Mouse (Mus musculus): ENCODE results near the gene Nrcam. TPM values are rescaled to one million over a fixed set of nuclear protein-coding genes. Genes with fewer than 3 reads are reported as not detected.

The Nrcam gene
- polyA plus RNA-seq, 1 experiment from 2014 or later, result 1.1 TPM

GRCm38 (mm10) chr12:44479260-44480030, 150.8 kb downstream of the Nrcam start:
- H3K4me3 ChIP-seq (ENCODE audit: low read depth, low read length), result no peak overlapping the region
- H3K27me3 ChIP-seq (replicated peaks; ENCODE audit: control insufficient read depth, insufficient read depth, low read length), result no peaks in the 10 kb centered on the region
- WGBS, result 82% methylated on average over 6 of the region's 6 CpGs
- H3K4me1 ChIP-seq (replicated peaks; ENCODE audit: control insufficient read depth, insufficient read depth, low read length), result no peaks in the 10 kb centered on the region
- H3K9me3 ChIP-seq (ENCODE audit: control insufficient read depth), result no peaks in the 10 kb centered on the region
- no peak for TF ChIP-seq CTCF (IDR thresholded peaks at IDR 0.05; ENCODE audit: low read depth)
- no peak overlapping the region for H3K9ac ChIP-seq (ENCODE audit: low read depth, low read length)
- H3K4me2 ChIP-seq (replicated peaks; ENCODE audit: low read depth), result no peak overlapping the region
- no peak overlapping the region for H3K27ac ChIP-seq (ENCODE audit: low read depth, low read length)
- no peaks in the 10 kb centered on the region for H3K36me3 ChIP-seq (ENCODE audit: control insufficient read depth, insufficient read depth)
- ATAC-seq, result no peak

- H3K36me3 ChIP-seq (ENCODE audit: control insufficient read depth, insufficient read depth), result no peaks in the 10 kb centered on the region
- H3K4me3 ChIP-seq (ENCODE audit: low read depth, low read length), result no peak overlapping the region
- no peaks in the 10 kb centered on the region for H3K4me1 ChIP-seq (replicated peaks; ENCODE audit: control insufficient read depth, insufficient read depth, low read length)
- H3K9ac ChIP-seq (ENCODE audit: low read depth, low read length), result no peak overlapping the region
- H3K9me3 ChIP-seq (ENCODE audit: control insufficient read depth), result no peaks in the 10 kb centered on the region
- no peak overlapping the region for H3K27ac ChIP-seq (ENCODE audit: low read depth, low read length)
- no peak for ATAC-seq
- H3K4me2 ChIP-seq (replicated peaks; ENCODE audit: low read depth), result no peak overlapping the region
- WGBS, result 82% methylated on average over 2 of the region's 2 CpGs
- TF ChIP-seq CTCF (IDR thresholded peaks at IDR 0.05; ENCODE audit: low read depth), result no peak
- no peaks in the 10 kb centered on the region for H3K27me3 ChIP-seq (replicated peaks; ENCODE audit: control insufficient read depth, insufficient read depth, low read length)
Observed at GRCm38 (mm10) chr12:44480031-44480419, 151.3 kb downstream of the Nrcam start.

- Histone ChIP-seq H3K4me2 (replicated peaks; ENCODE audit: low read depth) (no peak overlapping the region), H3K36me3 (ENCODE audit: control insufficient read depth, insufficient read depth) (no peaks in the 10 kb centered on the region), H3K27me3 (replicated peaks; ENCODE audit: control insufficient read depth, insufficient read depth, low read length) (no peaks in the 10 kb centered on the region), H3K4me1 (replicated peaks; ENCODE audit: control insufficient read depth, insufficient read depth, low read length) (no peaks in the 10 kb centered on the region), H3K9ac (ENCODE audit: low read depth, low read length) (no peak overlapping the region), H3K27ac (ENCODE audit: low read depth, low read length) (no peak overlapping the region), H3K4me3 (ENCODE audit: low read depth, low read length) (no peak overlapping the region), H3K9me3 (ENCODE audit: control insufficient read depth) (no peaks in the 10 kb centered on the region)
- no peak for TF ChIP-seq CTCF (IDR thresholded peaks at IDR 0.05; ENCODE audit: low read depth)
- WGBS, result 66% methylated on average over 3 of the region's 3 CpGs
- ATAC-seq, result no peak
Observed at GRCm38 (mm10) chr12:44481415-44481814, 152.7 kb downstream of the Nrcam start.

GRCm38 (mm10) chr12:44492759-44493479, 164.2 kb downstream of the Nrcam start:
- WGBS, result 72% methylated on average over 5 of the region's 5 CpGs
- no peak for TF ChIP-seq CTCF (IDR thresholded peaks at IDR 0.05; ENCODE audit: low read depth)
- Histone ChIP-seq H3K4me2 (replicated peaks; ENCODE audit: low read depth) (no peak overlapping the region), H3K36me3 (ENCODE audit: control insufficient read depth, insufficient read depth) (no peaks in the 10 kb centered on the region), H3K4me1 (replicated peaks; ENCODE audit: control insufficient read depth, insufficient read depth, low read length) (no peaks in the 10 kb centered on the region), H3K27ac (ENCODE audit: low read depth, low read length) (no peak overlapping the region), H3K4me3 (ENCODE audit: low read depth, low read length) (no peak overlapping the region), H3K27me3 (replicated peaks; ENCODE audit: control insufficient read depth, insufficient read depth, low read length) (no peaks in the 10 kb centered on the region), H3K9me3 (ENCODE audit: control insufficient read depth) (no peaks in the 10 kb centered on the region), H3K9ac (ENCODE audit: low read depth, low read length) (no peak overlapping the region)
- ATAC-seq, result no peak

GRCm38 (mm10) chr12:44497762-44498161, 169.1 kb downstream of the Nrcam start:
- ATAC-seq, result no peak
- no peaks in the 10 kb centered on the region for H3K27me3 ChIP-seq (replicated peaks; ENCODE audit: control insufficient read depth, insufficient read depth, low read length)
- no peaks in the 10 kb centered on the region for H3K36me3 ChIP-seq (ENCODE audit: control insufficient read depth, insufficient read depth)
- no peak for TF ChIP-seq CTCF (IDR thresholded peaks at IDR 0.05; ENCODE audit: low read depth)
- H3K4me2 ChIP-seq (replicated peaks; ENCODE audit: low read depth), result no peak overlapping the region
- WGBS, result 75% methylated on average over 2 of the region's 2 CpGs
- H3K27ac ChIP-seq (ENCODE audit: low read depth, low read length), result no peak overlapping the region
- no peaks in the 10 kb centered on the region for H3K9me3 ChIP-seq (ENCODE audit: control insufficient read depth)
- no peak overlapping the region for H3K9ac ChIP-seq (ENCODE audit: low read depth, low read length)
- H3K4me3 ChIP-seq (ENCODE audit: low read depth, low read length), result no peak overlapping the region
- no peaks in the 10 kb centered on the region for H3K4me1 ChIP-seq (replicated peaks; ENCODE audit: control insufficient read depth, insufficient read depth, low read length)

GRCm38 (mm10) chr12:44498872-44499271, 170.2 kb downstream of the Nrcam start:
- no peaks in the 10 kb centered on the region for H3K9me3 ChIP-seq (ENCODE audit: control insufficient read depth)
- H3K27ac ChIP-seq (ENCODE audit: low read depth, low read length), result no peak overlapping the region
- no peak overlapping the region for H3K9ac ChIP-seq (ENCODE audit: low read depth, low read length)
- no peak for ATAC-seq
- no peaks in the 10 kb centered on the region for H3K27me3 ChIP-seq (replicated peaks; ENCODE audit: control insufficient read depth, insufficient read depth, low read length)
- TF ChIP-seq CTCF (IDR thresholded peaks at IDR 0.05; ENCODE audit: low read depth), result no peak
- no peaks in the 10 kb centered on the region for H3K36me3 ChIP-seq (ENCODE audit: control insufficient read depth, insufficient read depth)
- H3K4me1 ChIP-seq (replicated peaks; ENCODE audit: control insufficient read depth, insufficient read depth, low read length), result no peaks in the 10 kb centered on the region
- WGBS, result 88% methylated on average over 5 of the region's 5 CpGs
- no peak overlapping the region for H3K4me3 ChIP-seq (ENCODE audit: low read depth, low read length)
- no peak overlapping the region for H3K4me2 ChIP-seq (replicated peaks; ENCODE audit: low read depth)
